Mouse (Mus musculus) heart, adult 2 months (tissue): ENCODE measurements around the gene Supt20. TPM values are rescaled to one million over a fixed set of nuclear protein-coding genes. Genes with fewer than 3 reads are reported as not detected.
A peak's percentile ranks its signal among the peaks of the same experiment; 100 is the strongest.
"Not testable (repeated sequence)": the region's sequence is repeated elsewhere in the genome, so short reads cannot be mapped to it uniquely, and the experiment has no call there.

Experiments
- DNase-seq, 2 experiments: peaks; one replicate each; pipeline ENCODE4 v3.0.0; 2021
- H3K27ac ChIP-seq: fragments of 200-600 bp; 2 replicates; pipeline ENCODE4 v1.8.1; 2022
- H3K27me3 ChIP-seq: fragments of 200-500 bp; 2 replicates; pipeline ENCODE4 v1.6.1; 2012; ENCODE audit warnings: mild to moderate bottlenecking, low read length, inconsistent platforms, mixed read lengths; ENCODE audit not compliant: control insufficient read depth, insufficient read depth
- H3K36me3 ChIP-seq: fragments of 200-500 bp; 2 replicates; pipeline ENCODE4 v1.6.1; 2012; ENCODE audit warnings: low read length, inconsistent platforms; ENCODE audit not compliant: control insufficient read depth, insufficient read depth
- H3K4me1 ChIP-seq: fragments of 200-500 bp; 2 replicates; pipeline ENCODE4 v1.6.1; 2011; ENCODE audit warnings: low read length; ENCODE audit not compliant: control insufficient read depth, insufficient read depth
- H3K4me3 ChIP-seq: fragments of 200-600 bp; 2 replicates; pipeline ENCODE4 v1.8.1; 2022
- H3K79me2 ChIP-seq: fragments of 200-500 bp; replicated peaks from 2 replicates; pipeline ENCODE4 v1.6.1; 2012; ENCODE audit warnings: mild to moderate bottlenecking, inconsistent platforms, low read length, moderate library complexity, mixed read lengths; ENCODE audit not compliant: control insufficient read depth, insufficient read depth
- H3K9ac ChIP-seq: fragments of 200-500 bp; 2 replicates; pipeline ENCODE4 v1.6.1; 2012; ENCODE audit warnings: low read depth, mild to moderate bottlenecking, control low read depth, inconsistent platforms, low read length, mixed read lengths
- CTCF ChIP-seq: fragments of 200-600 bp; IDR thresholded peaks from 2 replicates; pipeline ENCODE4 v1.8.1; 2022; ENCODE audit warnings: antibody characterized with exemption, mild to moderate bottlenecking, moderate library complexity
- EP300 ChIP-seq: fragments of 200-500 bp; IDR thresholded peaks from 2 replicates; pipeline ENCODE4 v1.6.1; 2011; ENCODE audit warnings: low read depth, low read length, control low read depth; ENCODE audit not compliant: insufficient read depth
- POLR2A ChIP-seq: fragments of 200-500 bp; IDR thresholded peaks from 2 replicates; pipeline ENCODE4 v1.6.1; 2011; ENCODE audit warnings: mild to moderate bottlenecking, low read depth, low read length, control low read depth; ENCODE audit not compliant: insufficient read depth
- WGBS: fragments of 180-500 bp; shearing (Covaris S2); methylation state at CpG from one replicate; pipeline ENCODE4 v1.1.7; 2018; 5-methylcytosine and 5-hydroxymethylcytosine counted together
- intact Hi-C: fragments of 180-260 bp; cut with DNase I; formaldehyde crosslinking; loops from one replicate; pipeline ENCODE4 v1.15.1; 2025
- polyA plus RNA-seq: library from polyadenylated mRNA; depleted of rRNA; stranded (reverse); fragments of >200 nt; gene quantifications from 2 replicates; pipeline ENCODE4 v1.2.3, GENCODE M21; 2012
- total RNA-seq, 2 experiments: library from RNA; stranded (reverse); gene quantifications; 2 replicates each; pipeline ENCODE4 v1.2.3; 2021

The Supt20 gene
- total and polyA plus RNA-seq, 3 experiments, result 18.0 to 22.7 (median 19.8) TPM

DNA sequence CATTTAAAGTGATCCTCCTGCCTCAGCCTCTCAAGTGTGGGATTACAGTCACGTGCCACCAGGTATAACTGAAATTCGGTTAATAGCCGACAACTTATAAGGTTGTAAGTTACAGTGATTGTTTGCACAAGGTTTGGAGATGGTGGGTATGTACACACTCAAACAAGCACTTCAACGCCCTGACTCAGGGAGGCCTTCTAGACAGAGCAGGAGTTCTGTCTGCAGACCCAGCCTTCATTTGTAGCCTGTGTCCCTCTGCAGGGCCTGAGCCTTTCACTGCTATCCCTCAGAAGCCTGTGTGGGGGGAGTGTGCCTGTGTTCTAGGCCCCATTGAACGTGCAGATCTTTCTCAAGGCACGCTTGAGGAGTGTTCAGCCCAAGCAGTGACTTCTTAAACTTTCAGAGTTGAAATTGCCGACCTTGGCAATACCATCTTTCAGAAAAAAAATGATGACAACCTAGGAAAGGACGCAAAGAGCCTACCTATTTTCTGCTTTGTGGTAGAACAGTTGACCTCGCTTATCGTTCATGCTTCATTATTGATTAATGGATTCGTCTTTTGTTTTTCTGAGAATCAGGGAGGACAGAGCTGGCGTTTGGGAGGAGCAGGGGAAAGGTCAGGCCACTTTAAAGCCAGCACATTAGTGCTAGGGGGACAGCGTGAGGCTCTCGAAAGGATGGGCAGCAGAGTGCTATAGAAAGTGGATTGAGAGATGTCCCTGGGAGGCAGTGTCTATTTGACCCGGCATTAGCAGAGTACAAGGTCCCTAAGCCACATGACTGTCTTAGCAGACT is 67.9 kb downstream of the Supt20 start:
- Histone ChIP-seq H3K4me3 (no peak overlapping the region), H3K9ac (no peak overlapping the region), H3K79me2 (no peaks in the 10 kb centered on the region), H3K4me1 (no peaks in the 10 kb centered on the region), H3K36me3 (no peaks in the 10 kb centered on the region), H3K27me3 (no peaks in the 10 kb centered on the region), H3K27ac (no peak overlapping the region)
- TF ChIP-seq EP300 (no peak), POLR2A (no peak), CTCF (no peak)
- WGBS, result 80% methylated on average over 15 of the region's 15 CpGs
- DNase-seq, result no peak
- intact Hi-C loops, result no loop called here

DNA sequence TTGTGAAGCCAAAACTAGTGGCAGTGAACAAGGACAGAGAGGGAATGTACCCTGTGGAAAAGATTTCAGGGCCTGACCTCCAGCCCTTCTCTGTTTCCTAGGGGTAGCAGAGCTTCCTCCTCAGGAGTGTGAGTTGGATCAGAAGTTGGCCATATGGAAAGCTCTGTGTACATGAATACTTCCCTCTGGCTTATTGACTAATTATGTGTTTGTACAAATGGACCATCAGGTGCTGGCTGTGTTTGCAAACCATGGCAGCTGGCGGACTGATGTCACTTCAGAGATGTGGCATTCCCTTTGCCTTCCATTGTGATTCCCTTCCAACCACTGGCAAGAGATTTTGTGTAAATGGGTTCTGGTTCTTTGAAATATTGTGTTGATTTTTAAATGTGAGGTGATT is 68.7 kb downstream of the Supt20 start:
- DNase-seq, result no peak
- Histone ChIP-seq H3K79me2 (no peaks in the 10 kb centered on the region), H3K27ac (no peak overlapping the region), H3K4me1 (no peaks in the 10 kb centered on the region), H3K36me3 (no peaks in the 10 kb centered on the region), H3K9ac (no peak overlapping the region), H3K27me3 (no peaks in the 10 kb centered on the region), H3K4me3 (no peak overlapping the region)
- intact Hi-C loops, result no loop called here
- TF ChIP-seq CTCF, result no peak
- no peak for TF ChIP-seq EP300
- no peak for TF ChIP-seq POLR2A
- 92% methylated on average over 1 of the region's 1 CpGs for WGBS

DNA sequence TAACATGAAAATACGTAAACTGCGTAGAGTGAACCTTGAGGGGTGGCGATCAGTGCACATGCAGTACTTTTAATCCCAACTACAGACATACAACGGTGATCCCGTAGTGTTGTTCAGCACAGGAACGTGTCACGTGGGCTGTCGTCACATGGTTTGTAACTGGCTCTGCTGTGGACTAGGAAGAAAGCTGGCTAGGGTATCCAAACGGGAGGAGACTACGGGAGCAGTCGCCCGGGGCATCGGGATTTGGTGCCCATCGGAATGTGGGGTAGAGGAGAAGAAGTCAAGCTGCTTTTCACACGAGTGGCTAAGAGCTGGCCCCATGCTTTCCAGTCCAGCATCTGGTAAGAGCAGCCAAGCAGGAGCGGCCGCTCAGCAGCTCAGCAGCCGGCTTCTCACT is 71.8 kb downstream of the Supt20 start:
- no peaks in the 10 kb centered on the region for H3K4me1 ChIP-seq
- H3K27ac ChIP-seq, result peak overlapping the region; percentile 28; the same call in 1 of the 2 replicates
- peak overlapping the region; percentile 18; the same call in 1 of the 2 replicates for H3K9ac ChIP-seq
- intact Hi-C loops, result no loop called here
- H3K79me2 ChIP-seq, result no peaks in the 10 kb centered on the region
- no peaks in the 10 kb centered on the region for H3K27me3 ChIP-seq
- 51% methylated on average over 18 of the region's 18 CpGs for WGBS
- peak; percentile 50 to 51 for DNase-seq
- peak overlapping the region; percentile 41 for H3K4me3 ChIP-seq
- H3K36me3 ChIP-seq, result no peaks in the 10 kb centered on the region
- TF ChIP-seq POLR2A (0 out of 2 replicates have a peak, but pooled peaks have one; percentile 33), CTCF (no peak)

DNA sequence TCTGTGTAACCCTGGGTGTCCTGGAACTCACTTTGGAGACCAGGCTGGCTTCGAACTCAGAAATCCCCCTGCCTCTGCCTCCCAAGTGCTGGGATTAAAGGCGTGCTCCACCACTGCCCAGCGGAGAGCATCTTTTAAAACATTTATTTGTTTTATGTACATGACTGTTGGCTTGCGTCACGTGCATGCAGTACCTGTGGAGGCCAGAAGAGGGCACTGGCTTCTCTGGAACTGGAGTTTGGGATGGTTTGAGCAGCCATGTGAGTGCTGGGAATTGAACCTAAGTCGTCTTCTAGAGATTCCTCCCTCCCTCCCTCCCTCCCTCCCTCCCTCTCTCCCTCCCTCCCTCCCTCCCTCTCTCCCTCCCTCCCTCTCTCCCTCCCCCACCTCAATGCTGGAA is 72.9 kb downstream of the Supt20 start:
- H3K79me2 ChIP-seq, H3K9ac ChIP-seq, H3K27ac ChIP-seq, DNase-seq, H3K36me3 ChIP-seq, H3K4me3 ChIP-seq, H3K27me3 ChIP-seq, intact Hi-C loops, H3K4me1 ChIP-seq: not testable (repeated sequence)
- peak; percentile 47 for TF ChIP-seq CTCF
- 93% methylated on average over 6 of the region's 6 CpGs for WGBS

DNA sequence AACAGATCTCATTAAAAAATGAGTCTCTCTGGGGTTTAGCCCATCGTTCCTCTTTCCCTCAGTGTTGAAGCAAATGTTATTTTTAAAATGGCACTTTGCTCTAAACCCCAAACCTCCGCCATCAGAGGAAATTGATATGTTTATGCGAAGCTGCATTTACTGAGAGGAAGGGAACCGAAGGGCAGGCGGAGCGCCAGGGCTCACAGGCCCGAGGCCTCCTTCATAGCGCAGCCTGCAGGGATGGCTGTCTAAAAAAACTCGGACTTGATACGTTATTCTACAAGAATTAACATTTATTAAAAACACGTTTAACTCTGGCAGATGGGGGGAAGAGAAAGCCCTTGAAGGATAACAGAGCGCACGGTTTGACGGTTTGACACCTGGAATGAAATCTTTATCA is 73.4 kb downstream of the Supt20 start:
- Histone ChIP-seq H3K27ac (no peak overlapping the region), H3K4me3 (no peak overlapping the region), H3K36me3 (no peaks in the 10 kb centered on the region), H3K4me1 (no peaks in the 10 kb centered on the region), H3K79me2 (no peaks in the 10 kb centered on the region), H3K27me3 (no peaks in the 10 kb centered on the region), H3K9ac (no peak overlapping the region)
- DNase-seq, result no peak
- TF ChIP-seq CTCF (no peak), EP300 (no peak)
- 83% methylated on average over 14 of the region's 14 CpGs for WGBS
- intact Hi-C loops, result no loop called here

DNA sequence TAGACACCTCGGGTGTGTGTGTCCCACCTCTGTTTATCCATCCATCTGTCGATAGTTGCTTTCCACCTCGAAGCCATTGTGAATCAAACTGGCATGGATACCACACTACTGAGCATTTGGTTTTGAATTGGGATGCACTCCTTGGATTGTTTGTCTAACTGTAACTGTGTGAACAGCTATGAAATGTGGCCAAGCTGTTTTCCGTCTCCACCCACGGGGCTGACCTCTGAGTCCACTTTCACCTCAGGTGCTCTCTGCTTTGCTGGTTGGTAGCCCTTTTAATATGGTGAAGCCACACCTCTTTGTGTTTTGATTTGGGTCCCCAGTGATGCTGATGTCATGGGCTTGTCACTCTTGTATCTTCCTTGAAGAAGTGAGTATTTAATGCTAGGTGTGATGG is 74.2 kb downstream of the Supt20 start:
- intact Hi-C loops, result no loop called here
- WGBS, result 70% methylated on average over 5 of the region's 5 CpGs
- Histone ChIP-seq H3K4me1 (no peaks in the 10 kb centered on the region), H3K27ac (no peak overlapping the region), H3K36me3 (no peaks in the 10 kb centered on the region), H3K4me3 (no peak overlapping the region), H3K9ac (no peak overlapping the region), H3K79me2 (no peaks in the 10 kb centered on the region), H3K27me3 (no peaks in the 10 kb centered on the region)
- TF ChIP-seq CTCF, result no peak
- TF ChIP-seq EP300, result no peak
- TF ChIP-seq POLR2A, result no peak
- no peak for DNase-seq
